Mouse (Mus musculus) kidney, adult 2 months (tissue): ENCODE data around the gene 1810062G17Rik.

Source experiments
- CTCF ChIP-seq: fragments of 200-500 bp; conservative IDR thresholded peaks from 2 replicates; pipeline ENCODE4 v1.5.1; 2011; ENCODE audit warnings: low read depth, mild to moderate bottlenecking, control low read depth, low read length, moderate library complexity, mixed read lengths; ENCODE audit not compliant: insufficient read depth, insufficient read length
- POLR2A ChIP-seq: fragments of 200-500 bp; IDR thresholded peaks from one replicate; pipeline ENCODE4 v1.6.1; 2011; ENCODE audit warnings: low read depth, low read length, control low read depth

- TF ChIP-seq POLR2A (no peak), CTCF (no peak)
Observed at GRCm38 (mm10) chr3:36486881-36487280, 11.1 kb downstream of the 1810062G17Rik start.
